Mouse (Mus musculus): ENCODE data around the gene Bcas3. TPM values are rescaled to one million over a fixed set of nuclear protein-coding genes. Genes with fewer than 3 reads are reported as not detected.

Gene Bcas3
- polyA plus RNA-seq, 3 experiments from 2014 or later = 25.6 to 48.7 (median 33.9) TPM

DNA sequence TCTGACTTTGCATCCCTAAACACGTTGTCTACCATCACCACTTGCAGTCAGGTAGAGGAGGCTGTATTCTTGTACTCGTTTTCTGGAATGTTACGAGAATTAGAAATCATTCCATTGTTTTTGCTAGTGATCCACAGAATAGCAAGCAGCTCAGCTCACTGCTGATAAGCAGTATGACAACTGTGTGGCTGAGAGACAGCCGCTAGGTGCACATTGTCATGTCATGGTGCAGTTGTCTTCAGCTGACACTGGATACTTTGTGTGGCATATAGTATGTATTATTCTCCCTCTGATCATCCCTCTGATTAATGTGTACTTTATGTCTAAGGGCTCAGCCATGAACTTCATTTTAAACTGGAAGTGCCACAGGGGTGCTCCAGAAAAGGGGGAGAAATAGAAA lies 190.3 kb downstream of the Bcas3 start:
- no peak for ATAC-seq

DNA sequence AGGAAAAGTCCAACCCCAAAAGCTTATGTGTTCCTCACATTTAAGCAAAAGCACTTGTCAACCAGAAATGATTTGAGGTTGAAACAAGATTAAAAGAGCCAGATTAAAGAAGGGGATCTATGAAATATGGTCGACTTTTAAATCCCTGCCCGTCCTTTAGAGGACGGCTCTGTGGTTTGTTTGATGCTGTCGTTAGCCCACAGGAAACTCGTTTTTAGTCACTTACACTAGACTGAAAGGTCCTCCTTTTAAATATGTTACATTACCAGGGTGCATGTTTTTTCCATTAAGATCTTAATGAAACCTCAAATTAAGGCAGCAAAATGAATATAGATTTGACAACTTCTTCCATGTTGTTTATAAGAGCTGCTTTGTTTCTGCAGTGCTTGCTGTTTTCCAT lies 192.6 kb downstream of the Bcas3 start:
- ATAC-seq = no peak

DNA sequence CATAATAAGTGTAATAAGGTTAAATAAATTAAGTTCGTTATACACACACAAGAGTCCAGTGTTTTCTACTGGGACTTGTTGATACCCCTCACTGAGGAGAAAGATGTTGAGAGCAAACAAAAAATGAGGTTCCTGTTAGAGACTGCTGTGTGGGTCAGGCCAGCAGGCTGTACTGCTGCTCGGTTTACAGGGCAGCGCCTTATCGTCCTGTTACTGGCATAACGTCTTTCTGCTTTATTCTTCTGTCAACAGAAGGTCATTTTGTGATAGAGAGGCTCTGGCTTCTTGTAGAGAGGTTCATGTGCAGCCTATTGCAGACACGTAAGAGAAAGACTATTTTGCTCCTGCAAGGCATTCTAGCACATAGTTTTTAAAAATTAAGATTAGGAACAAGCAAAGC lies 195.0 kb downstream of the Bcas3 start:
- ATAC-seq = no peak

DNA sequence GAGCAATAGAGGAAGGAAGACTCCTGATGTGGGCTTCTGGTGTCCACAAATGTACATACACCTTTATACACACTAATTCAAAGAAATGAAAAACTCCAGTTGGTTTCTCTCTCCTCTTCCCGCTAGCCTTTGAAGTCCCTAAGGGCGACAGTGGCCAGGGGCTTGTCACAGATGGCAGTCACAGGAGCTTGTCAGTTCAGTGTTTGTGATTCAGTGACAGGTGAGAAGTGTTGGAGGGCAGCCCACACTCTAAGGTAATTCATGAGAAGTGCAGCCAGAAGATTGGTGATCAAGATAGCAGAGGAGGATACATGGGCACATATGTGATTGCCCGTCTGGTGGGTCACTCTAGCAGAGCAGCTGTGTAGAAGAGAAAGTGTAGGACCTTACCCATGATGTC lies 196.7 kb downstream of the Bcas3 start:
- ATAC-seq = no peak

DNA sequence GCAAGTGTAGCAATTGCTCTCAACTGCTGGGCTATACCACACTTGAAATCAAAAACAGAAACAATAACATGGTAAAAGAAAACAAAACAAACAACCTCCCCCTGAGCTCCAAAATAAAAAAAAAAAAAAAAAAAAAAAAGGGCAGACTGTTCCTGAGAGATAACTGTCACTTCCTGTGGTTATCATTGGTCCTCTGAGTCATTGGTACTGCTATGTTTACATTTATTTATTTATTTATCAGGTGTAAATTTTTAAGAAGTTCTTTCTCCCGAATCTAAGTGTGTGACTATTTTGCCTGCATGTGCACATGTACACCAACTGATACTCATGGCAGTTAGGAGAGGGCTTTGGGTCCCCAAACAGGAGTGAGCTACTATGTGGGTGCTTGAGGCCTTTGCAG lies 202.1 kb downstream of the Bcas3 start:
- ATAC-seq = no peak

DNA sequence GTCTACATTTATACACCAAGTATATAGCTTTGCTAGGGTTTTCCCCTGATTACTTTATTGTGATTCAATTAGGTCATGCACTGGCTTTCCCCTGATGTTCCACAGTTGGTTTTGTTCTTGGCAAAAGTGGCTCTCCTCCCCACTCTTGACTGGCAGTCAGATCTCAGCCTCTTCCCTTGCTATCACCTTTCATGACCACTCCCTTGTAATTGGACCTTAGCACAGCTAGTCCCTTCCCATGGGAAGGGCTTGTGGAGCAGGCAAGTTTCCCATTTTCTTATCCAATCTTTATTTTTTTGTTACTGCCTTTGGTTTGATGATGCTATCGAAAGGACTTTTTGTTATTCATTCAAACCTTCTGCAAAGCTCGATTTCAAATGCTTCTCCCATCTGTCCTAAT lies 202.8 kb downstream of the Bcas3 start:
- ATAC-seq = no peak

DNA sequence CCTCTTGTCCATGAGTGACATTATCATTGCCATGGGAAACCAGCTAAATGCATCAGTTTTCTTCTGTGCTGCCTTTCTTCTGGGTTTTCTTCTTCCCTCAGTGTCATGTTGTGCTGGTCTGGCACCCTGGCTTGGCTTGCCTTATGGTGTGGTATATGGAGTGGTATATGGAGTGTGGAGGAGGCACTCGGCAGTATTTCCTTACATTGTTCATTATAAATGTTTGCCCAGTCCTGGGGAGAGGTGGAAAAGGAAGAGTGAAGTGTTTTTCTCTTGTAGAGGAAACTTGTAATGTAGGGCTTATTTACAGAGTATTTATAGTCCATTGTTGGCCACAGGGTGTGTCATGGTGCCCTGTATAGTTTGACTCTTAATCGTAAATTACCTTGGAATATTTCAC lies 212.1 kb downstream of the Bcas3 start:
- ATAC-seq = no peak

DNA sequence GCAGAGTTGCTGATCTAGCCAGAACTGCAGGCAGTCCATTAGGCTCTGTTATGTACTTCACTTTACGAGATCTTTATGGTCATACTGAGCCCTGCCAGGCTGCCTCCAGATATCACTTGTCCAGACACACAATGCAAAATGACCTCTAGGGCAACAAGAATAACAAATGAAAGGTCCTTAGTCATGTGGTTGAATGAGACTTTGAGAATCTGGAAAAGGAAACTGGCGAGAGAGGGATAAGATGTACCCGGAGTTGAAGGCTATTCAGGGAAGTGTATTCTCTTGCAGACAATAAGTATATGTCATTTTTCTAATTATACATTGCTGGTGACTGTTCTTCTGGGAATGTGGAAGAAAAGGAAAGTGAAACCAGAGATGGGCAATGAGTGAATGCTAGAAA lies 218.1 kb downstream of the Bcas3 start:
- no peak for ATAC-seq

DNA sequence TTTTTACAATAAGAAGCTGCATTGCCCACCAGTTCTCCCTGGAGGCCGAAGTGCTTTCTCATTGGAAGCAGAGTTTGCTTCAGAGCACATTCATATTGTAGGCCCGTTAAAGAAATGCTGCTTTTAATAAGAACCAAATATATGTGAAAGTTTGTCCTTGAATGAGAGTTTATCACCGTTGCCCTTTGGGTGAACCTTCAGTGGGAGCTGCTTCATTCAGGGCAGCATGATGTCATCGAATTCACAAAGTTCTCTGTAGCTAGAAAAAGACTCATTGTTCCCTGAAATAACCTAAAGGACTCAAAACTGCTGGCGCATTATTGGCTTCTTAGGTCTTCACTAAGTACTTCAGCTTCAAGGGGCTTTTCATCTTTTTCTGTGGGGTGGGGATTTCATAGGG lies 219.0 kb downstream of the Bcas3 start:
- no peak for ATAC-seq

DNA sequence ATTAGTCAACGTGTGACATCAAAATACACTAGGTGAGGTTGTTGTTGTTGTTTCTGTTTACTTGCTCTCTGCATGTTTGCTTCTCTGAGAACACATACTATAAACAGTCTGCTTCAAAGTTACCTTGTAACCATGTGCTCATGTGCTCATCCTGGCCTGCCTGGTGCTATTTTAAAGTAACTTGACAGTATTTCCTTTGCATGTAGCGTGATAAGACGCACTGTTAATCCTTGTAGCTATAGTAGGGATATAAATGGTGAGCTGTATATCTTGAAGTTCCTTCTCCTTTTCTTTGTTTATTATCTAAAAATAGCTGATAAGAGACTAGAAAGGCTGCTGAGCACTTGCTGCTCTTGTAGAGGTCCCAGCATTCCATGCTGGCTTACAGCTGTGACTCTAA lies 219.6 kb downstream of the Bcas3 start:
- ATAC-seq = no peak

DNA sequence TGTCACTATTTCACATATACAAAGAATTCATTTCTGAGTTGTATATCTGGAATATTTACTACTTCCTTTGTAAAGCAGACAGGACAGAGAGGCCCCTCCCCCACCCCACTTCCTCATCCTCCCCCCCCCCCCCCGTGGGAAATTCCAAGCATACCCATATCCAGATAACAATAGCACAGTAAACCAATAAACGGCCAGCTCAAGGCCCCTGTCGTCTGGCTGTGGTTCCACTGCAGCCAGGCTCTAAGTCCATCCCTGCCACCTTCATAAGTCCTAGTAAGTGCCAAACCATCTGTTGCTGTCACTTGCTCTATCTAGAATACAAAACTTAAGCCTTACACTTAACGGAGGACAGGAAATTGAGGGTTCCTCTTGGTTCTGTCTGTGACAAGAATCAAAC lies 221.5 kb downstream of the Bcas3 start:
- no peak for ATAC-seq

DNA sequence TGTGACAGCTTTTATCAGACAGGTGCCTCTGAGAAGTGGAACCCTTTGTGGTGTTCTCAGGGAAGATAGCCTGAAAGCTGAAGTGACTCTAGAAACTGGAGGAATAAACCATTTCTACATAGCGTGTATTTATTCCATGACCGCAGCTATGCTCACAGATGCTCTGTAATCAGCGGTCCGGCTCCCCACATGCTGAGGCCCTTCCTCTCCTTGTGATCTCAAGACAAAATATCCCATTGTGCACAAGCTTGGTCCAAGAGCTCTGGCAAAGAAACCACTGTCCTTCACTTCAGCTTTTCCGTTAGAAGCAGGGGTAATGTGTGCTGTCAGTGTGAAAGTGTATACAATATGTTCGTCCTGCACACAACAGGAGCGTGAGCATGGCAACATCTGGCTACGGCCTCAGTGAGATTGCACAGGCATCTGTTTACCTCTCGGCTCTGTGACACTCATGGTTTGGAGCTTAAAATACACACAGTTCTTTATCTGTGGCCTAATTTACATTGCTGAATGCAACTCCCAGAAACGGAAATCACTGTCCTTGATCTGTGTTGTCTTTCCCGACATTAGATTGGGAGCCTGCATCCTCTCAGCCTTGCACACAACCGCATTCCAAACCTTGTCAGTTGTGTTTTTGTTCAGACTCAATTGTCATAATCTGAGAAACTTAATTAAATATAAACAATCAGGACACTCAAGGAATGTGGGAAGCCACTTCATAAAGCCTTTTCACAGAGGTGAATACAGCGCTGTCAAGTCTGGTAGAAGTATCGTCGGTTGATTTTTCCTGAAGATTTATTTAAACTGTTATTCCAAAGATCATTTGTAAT lies 225.1 kb downstream of the Bcas3 start:
- no peak for ATAC-seq

DNA sequence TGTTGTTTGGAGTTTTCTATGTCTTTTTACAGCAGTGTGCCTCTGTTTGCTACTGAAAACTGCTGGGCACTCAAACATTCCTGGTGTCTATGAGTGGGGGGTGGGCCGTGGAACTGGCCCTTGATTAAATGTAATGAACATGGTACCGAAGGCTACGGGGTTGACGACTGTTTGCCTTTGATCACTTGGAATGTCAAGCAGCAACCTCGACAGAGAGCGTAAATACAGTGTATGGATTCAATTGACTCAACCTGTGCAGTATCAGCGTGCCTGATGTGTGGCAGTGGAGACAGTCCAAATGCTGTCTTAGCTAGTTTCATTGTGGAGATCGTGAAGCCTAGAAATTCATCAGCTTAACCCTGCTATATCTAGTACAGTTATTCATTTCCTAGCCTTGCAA lies 231.1 kb downstream of the Bcas3 start:
- ATAC-seq = no peak

DNA sequence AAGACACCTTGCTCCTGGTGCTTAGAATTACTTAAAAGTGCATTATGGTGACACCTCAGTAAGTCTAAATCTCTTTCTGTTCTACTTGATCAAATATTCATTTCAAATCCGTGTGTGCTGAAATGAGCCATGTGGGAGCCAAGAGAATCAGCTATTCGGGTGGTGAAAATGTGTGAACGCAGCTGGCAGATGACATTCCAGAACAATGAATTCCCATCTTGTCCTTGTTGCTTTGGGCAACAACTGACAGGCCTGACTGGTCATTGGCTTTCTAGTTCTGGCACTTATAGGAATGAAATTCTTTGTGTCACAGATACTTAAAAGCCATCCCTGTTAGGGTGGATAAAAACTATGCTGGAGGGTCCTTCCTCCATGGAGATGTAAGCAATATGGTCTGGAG lies 240.7 kb downstream of the Bcas3 start:
- no peak for ATAC-seq

DNA sequence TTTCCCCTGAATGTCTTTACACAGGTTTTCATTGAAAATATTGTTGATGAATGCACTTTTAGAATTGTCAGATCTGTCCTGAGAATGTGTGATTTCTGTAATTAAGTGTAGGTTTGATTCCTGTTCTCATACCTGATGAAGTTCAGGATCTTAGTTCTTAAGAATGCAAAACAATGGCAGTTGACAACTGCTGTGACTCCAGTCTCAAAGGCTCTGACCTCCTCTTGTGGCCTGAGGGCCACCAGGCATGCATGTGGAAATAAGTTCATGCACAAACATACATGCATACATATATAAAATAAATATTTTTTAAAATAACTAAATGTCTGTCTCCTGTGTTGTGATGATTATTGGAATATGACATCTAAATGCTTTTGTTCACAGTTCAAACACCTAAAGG lies 246.3 kb downstream of the Bcas3 start:
- ATAC-seq = no peak

DNA sequence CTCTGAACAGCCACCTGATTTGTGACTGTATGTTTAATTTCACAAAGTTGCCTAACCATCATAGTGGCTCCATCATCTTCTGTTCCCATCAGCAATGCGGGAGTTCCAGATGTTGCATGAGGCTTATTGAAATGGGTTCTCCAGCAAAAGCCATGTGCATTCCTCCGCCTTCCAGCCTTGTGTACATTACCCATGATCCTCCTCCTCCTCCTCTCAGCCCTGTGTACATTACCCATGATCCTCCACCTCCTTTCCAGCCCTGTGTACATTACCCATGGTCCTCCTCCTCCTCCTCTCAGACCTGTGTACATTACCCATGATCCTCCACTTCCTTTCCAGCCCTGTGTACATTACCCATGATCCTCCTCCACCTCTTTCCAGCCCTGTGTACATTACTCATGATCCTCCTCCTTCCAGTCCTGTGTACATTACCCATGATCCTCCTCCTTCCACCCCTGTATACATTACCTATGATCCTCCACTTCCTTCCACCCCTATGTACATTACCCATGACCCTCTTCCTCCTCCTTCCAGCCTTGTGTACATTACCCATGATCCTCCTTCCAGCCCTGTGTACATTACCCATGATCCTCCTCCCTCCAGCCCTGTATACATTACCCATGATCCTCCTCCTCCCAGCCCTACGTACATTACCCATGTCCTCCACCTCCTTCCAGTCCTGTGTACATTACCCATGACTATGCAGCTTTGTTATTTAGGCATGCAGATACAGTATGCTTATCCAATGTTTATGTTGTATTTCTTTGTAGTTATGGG lies 250.8 kb downstream of the Bcas3 start:
- no peak for ATAC-seq

DNA sequence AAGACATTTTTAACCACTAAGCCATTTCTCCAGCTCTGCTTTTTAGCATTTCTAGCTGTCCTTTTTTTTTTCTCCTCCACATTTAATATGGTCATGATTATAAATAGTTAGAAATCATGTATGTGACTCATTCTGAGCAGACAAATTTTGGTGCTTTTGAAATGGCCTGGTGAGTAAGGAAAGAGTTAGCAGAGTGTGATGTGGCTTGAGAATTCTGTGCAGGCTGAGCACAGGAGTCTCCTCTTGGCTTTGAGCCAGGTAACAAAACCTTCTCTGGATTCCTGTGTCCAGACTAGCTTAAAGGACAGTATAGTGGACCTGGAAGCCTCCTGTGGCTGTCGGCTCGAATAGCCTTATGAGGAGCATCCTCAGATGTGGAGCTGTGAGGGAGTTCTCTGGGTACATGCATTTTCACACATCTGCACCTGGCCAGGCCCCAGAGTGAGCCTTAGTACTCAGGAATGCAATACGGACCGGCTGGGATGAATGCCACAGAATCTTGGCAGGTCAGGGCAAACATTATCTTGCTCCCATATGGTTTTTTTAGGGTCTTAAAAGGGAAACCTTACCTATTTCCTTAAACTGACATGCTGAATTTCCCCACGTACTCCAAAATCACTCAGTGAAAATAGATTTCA lies 256.5 kb downstream of the Bcas3 start:
- ATAC-seq = no peak

DNA sequence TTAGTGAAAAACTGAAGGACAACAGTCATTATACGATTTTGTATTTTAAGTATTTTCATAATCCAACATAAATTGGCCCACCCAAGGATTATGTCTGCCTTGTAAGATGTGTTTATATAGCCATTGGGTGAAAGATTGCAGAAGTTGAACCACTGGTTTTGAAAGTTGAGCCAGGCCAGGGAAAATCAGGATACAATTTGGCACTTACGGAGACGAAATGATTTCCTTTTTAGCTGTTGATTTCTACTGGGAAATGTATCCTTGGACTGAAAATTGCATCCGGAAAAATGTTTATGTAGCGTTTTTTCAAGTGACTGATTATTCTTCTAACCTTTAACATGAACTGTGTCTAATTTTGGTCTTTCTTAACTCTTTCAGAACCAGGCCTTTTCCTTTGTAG lies 260.1 kb downstream of the Bcas3 start:
- ATAC-seq = no peak

DNA sequence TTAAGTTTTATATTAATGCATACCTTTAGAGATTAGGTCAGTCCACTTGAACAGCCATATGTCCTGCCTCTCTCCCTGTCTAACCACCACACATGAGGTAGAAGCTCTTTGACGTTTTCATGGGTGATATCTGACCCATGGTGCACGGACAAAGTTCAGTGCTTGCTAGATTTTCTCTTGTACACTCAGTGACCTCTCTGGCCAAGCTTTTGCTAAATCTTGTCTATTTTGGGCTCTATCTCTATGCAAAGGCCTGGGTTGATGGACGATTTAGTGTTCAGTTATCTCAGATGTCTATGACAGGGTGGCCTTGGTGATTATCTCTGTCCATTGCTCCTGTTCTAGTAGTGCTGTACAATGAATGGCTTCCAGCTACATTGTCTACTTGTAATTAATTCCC lies 260.6 kb downstream of the Bcas3 start:
- no peak for ATAC-seq

DNA sequence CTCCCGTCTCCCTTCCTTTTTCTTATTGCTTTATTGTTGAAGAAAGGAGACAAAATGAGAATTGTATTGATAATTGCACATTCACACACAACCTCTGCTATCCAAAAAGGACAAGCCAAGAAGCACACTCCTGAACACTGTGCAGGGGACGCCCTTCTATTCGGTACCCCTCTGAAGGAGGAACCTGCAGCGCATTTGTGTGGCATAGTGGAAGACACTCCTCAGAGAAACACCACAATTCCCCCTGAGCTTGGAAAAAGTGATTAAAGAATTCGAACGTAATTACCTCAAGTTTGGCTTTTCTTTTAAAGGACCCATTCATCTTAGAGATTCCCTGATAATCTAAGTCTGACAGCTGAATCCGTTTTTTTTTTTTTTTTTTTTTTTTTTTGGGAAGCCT lies 261.5 kb downstream of the Bcas3 start:
- ATAC-seq = no peak

DNA sequence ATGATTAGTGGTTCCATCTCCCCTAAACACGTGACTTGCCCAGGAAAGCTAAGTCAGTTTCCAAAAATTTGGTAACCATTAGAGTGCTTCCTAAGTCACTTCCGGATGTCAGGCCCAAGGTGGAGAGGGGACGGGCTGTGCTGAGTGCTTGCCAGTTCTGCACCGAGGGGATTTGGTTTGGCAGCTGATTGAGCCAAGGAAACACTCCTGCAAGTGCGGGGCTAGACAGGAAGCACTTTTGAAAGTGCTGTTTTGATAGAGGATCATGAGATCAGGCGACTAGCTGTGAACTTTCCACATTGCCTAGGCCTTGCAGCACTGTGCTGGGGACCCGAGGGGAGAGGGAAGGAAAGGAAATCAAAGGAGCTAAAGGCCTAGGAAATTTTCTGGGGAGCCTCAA lies 262.5 kb downstream of the Bcas3 start:
- no peak for ATAC-seq

DNA sequence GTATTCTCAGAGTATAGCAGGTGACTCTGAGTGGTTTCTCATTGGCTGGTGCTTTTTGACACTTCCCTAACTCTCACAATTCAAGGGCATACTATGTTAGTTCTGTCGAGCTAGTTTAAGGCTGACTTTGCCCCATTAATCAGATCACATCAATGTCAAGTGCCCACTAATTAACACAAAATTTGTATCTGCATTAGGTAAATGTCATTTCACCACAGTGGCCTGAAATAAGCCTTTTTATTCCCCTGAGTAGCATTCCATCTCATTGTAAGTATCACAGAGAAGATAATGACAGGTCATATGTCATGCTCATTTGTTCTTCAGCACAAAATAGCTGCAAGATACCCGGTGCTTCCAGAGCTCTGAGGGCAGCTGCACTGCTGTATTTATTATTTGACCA lies 268.5 kb downstream of the Bcas3 start:
- no peak for ATAC-seq

DNA sequence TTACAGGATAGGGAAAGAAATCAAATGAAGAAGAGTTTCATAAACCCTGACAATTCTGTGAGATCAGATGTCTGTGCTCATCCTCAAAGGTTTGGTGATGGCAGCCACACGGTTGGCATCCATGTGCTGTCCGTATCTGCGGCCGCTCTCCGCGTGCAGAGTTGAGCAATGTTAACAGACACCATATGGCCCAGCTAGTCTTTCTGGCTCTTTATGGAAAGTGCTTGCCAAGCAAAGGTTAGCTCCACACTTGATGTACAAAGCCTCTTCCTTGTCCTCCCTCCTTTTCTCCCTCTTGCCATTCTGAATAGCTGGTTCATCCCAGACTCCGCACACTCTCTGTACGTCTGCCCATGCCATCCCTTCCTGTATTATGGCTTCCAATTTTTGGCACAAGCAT lies 269.0 kb downstream of the Bcas3 start:
- ATAC-seq = no peak

DNA sequence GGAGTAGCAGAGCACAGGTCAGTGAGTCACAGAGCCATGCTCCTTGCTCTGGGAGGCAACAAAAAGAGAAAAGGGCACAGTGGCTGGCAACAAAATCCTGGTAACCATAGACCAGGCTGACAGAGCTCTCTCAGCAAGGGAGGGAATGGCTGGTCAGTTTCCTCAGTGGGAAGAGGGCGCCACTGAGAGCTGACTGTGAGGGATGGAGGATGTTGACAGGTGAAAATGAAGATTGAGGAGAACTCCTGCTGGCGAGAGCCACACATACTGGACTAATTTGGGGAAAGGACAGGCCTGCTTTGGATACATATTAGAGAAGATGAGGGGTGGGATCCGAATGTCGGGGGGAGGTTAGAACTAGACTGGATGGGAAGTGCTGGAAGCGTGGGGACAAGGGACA lies 272.2 kb downstream of the Bcas3 start:
- ATAC-seq = no peak
